Mouse (Mus musculus) liver, embryonic 14.5 days (tissue): ENCODE data around the gene Prkaca.

Experiments
- CTCF ChIP-seq: IDR thresholded peaks from 2 replicates; pipeline ENCODE4 v1.5.1; 2016; ENCODE audit warnings: antibody characterized with exemption, low read depth, control low read depth
- EP300 ChIP-seq: IDR thresholded peaks from 2 replicates; pipeline ENCODE4 v1.6.1; 2016; ENCODE audit warnings: antibody characterized with exemption, low read depth

- TF ChIP-seq EP300 = no peak
- no peak for TF ChIP-seq CTCF
These were observed 1.1 kb upstream of the Prkaca start for GRCm38 (mm10) chr8:83971661-83972060.
